Mouse (Mus musculus) right cerebral cortex, postnatal 14 days (tissue): ENCODE data around the gene B4galt5.

Experiments used
- DNase-seq: peaks from one replicate; pipeline ENCODE4 v3.0.0; 2022

Gene B4galt5

GRCm38 (mm10) chr2:167274713-167275465 is 74.1 kb downstream of the B4galt5 start:
- no peak for DNase-seq

- DNase-seq = no peak
Measured at GRCm38 (mm10) chr2:167273206-167273740, 75.7 kb downstream of the B4galt5 start.

- DNase-seq = no peak
Measured at GRCm38 (mm10) chr2:167272706-167273105, 76.3 kb downstream of the B4galt5 start.

GRCm38 (mm10) chr2:167271121-167271521 is 77.9 kb downstream of the B4galt5 start:
- no peak for DNase-seq

- DNase-seq = no peak
Measured at GRCm38 (mm10) chr2:167270496-167270895, 78.5 kb downstream of the B4galt5 start.

GRCm38 (mm10) chr2:167268721-167269120 is 80.3 kb downstream of the B4galt5 start:
- no peak for DNase-seq

GRCm38 (mm10) chr2:167268411-167268690 is 80.6 kb downstream of the B4galt5 start:
- DNase-seq = no peak

- DNase-seq = no peak
Measured at GRCm38 (mm10) chr2:167267531-167268410, 81.2 kb downstream of the B4galt5 start.

- DNase-seq = no peak
Measured at GRCm38 (mm10) chr2:167266231-167266630, 82.8 kb downstream of the B4galt5 start.

- DNase-seq = no peak
Measured at GRCm38 (mm10) chr2:167265806-167266205, 83.2 kb downstream of the B4galt5 start.

GRCm38 (mm10) chr2:167265021-167265420 is 84.0 kb downstream of the B4galt5 start:
- DNase-seq = no peak

GRCm38 (mm10) chr2:167263931-167264330 is 85.1 kb downstream of the B4galt5 start:
- DNase-seq = no peak

- DNase-seq = no peak
Measured at GRCm38 (mm10) chr2:167263040-167263810, 85.8 kb downstream of the B4galt5 start.

GRCm38 (mm10) chr2:167262433-167262832 is 86.5 kb downstream of the B4galt5 start:
- DNase-seq = no peak

GRCm38 (mm10) chr2:167261106-167261505 is 87.9 kb downstream of the B4galt5 start:
- DNase-seq = no peak

GRCm38 (mm10) chr2:167257790-167258189 is 91.2 kb downstream of the B4galt5 start:
- DNase-seq = no peak

GRCm38 (mm10) chr2:167254808-167255207 is 94.2 kb downstream of the B4galt5 start:
- DNase-seq = no peak

GRCm38 (mm10) chr2:167254185-167254584 is 94.8 kb downstream of the B4galt5 start:
- DNase-seq = no peak

GRCm38 (mm10) chr2:167253476-167253875 is 95.5 kb downstream of the B4galt5 start:
- DNase-seq = no peak

GRCm38 (mm10) chr2:167252057-167252687 is 96.8 kb downstream of the B4galt5 start:
- DNase-seq = no peak

- DNase-seq = no peak
Measured at GRCm38 (mm10) chr2:167250736-167251337, 98.1 kb downstream of the B4galt5 start.
